Comparison of ENCODE assay signal across 9 mouse cellular contexts in genomic region chrX:60592598-60592997, GRCm38 (mm10). TPM values are rescaled to one million over a fixed set of nuclear protein-coding genes. Genes with fewer than 3 reads are reported as not detected.
DNase-seq lines count a peak whose midpoint lies in the region; ATAC-seq lines count a peak whose summit lies in the region.
"Had no signal": no experiment of that assay in that cellular context is flagged by ENCODE, and none has a peak within 500 bp of the region (broad histone marks: within the 10 kb centered on the region; RNA-seq: fewer than 3 reads in every experiment).

TSS of gene Atp11c (minus strand) at chrX:60592698.

- no peak within 1 kb of the TSS for H3K4me3 ChIP-seq in midbrain, embryonic 11.5 days (ENCODE audit: low read depth, low read length)
- H3K4me3 ChIP-seq in midbrain, embryonic 16.5 days (ENCODE audit: low read depth, low read length) = no peak within 1 kb of the TSS
- no peak within 1 kb of the TSS for H3K4me3 ChIP-seq in hindbrain, embryonic 12.5 days
- no peak within 1 kb of the TSS for H3K4me3 ChIP-seq in neural tube, embryonic 13.5 days

- ATAC-seq in midbrain, embryonic 11.5 days (ENCODE audit: low FRiP score) = no peak
- no peak for ATAC-seq in midbrain, embryonic 16.5 days
- no peak for ATAC-seq in common myeloid progenitor, adult 5-6 weeks (replicated peaks; ENCODE audit: low read depth, poor library complexity, severe bottlenecking)
- ATAC-seq in hindbrain, embryonic 12.5 days (ENCODE audit: low FRiP score) = no peak
- ATAC-seq in neural tube, embryonic 13.5 days (ENCODE audit: low read depth) = no peak

- 85% methylated on average over 2 of the region's 2 CpGs for WGBS in midbrain, embryonic 11.5 days
- WGBS in midbrain, embryonic 16.5 days = 88% methylated on average over 2 of the region's 2 CpGs
- 75% methylated on average over 2 of the region's 2 CpGs for WGBS in hindbrain, embryonic 12.5 days
- 92% methylated on average over 2 of the region's 2 CpGs for WGBS in neural tube, embryonic 13.5 days

- H3K4me2 ChIP-seq in midbrain, embryonic 11.5 days = no peak within 1 kb of the TSS
- H3K4me2 ChIP-seq in midbrain, embryonic 16.5 days (ENCODE audit: low read length) = no peak within 1 kb of the TSS
- no peak within 1 kb of the TSS for H3K4me2 ChIP-seq in hindbrain, embryonic 12.5 days (replicated peaks)
- H3K4me2 ChIP-seq in neural tube, embryonic 13.5 days = no peak within 1 kb of the TSS

- no peaks in the 10 kb centered on the region for H3K36me3 ChIP-seq in midbrain, embryonic 11.5 days (ENCODE audit: control insufficient read depth, insufficient read depth, low read length)
- no peaks in the 10 kb centered on the region for H3K36me3 ChIP-seq in midbrain, embryonic 16.5 days (ENCODE audit: control insufficient read depth, insufficient read depth, low read length)
- H3K36me3 ChIP-seq in hindbrain, embryonic 12.5 days = no peaks in the 10 kb centered on the region
- no peaks in the 10 kb centered on the region for H3K36me3 ChIP-seq in neural tube, embryonic 13.5 days

- H3K27me3 ChIP-seq in midbrain, embryonic 11.5 days (ENCODE audit: control insufficient read depth, insufficient read depth, low read length) = no peaks in the 10 kb centered on the region
- H3K27me3 ChIP-seq in midbrain, embryonic 16.5 days (ENCODE audit: control insufficient read depth, insufficient read depth, low read depth, low read length) = no peaks in the 10 kb centered on the region
- H3K27me3 ChIP-seq in hindbrain, embryonic 12.5 days = no peaks in the 10 kb centered on the region
- no peaks in the 10 kb centered on the region for H3K27me3 ChIP-seq in neural tube, embryonic 13.5 days

- H3K9me3 ChIP-seq in midbrain, embryonic 11.5 days (ENCODE audit: control insufficient read depth, low read length) = no peaks in the 10 kb centered on the region
- no peaks in the 10 kb centered on the region for H3K9me3 ChIP-seq in midbrain, embryonic 16.5 days (replicated peaks; ENCODE audit: control insufficient read depth, low read length, poor library complexity, severe bottlenecking)
- H3K9me3 ChIP-seq in hindbrain, embryonic 12.5 days (replicated peaks) = no peaks in the 10 kb centered on the region
- no peaks in the 10 kb centered on the region for H3K9me3 ChIP-seq in neural tube, embryonic 13.5 days

- no peak within 1 kb of the TSS for H3K27ac ChIP-seq in midbrain, embryonic 11.5 days (ENCODE audit: low read depth, low read length)
- H3K27ac ChIP-seq in midbrain, embryonic 16.5 days (ENCODE audit: low read length) = no peak within 1 kb of the TSS
- H3K27ac ChIP-seq in hindbrain, embryonic 12.5 days = no peak within 1 kb of the TSS
- H3K27ac ChIP-seq in neural tube, embryonic 13.5 days (replicated peaks) = no peak within 1 kb of the TSS

- no peak within 1 kb of the TSS for H3K9ac ChIP-seq in midbrain, embryonic 11.5 days (ENCODE audit: low read length)
- H3K9ac ChIP-seq in midbrain, embryonic 16.5 days (ENCODE audit: low read depth, low read length) = no peak within 1 kb of the TSS
- H3K9ac ChIP-seq in hindbrain, embryonic 12.5 days = no peak within 1 kb of the TSS
- no peak within 1 kb of the TSS for H3K9ac ChIP-seq in neural tube, embryonic 13.5 days

- DNase-seq in midbrain, embryonic 11.5 days (ENCODE audit: low spot score, missing footprints) = no peak
- no peak for DNase-seq in cerebellum, postnatal 4 days (ENCODE audit: low spot score in 2 of 2)
- no peak for DNase-seq in ovary, adult 18-20 months (ENCODE audit: low spot score)
- DNase-seq in right cerebral cortex, postnatal 10 days (ENCODE audit: low spot score in 2 of 2) = no peak
- DNase-seq: retina, postnatal 1 day had no signal

- no peaks in the 10 kb centered on the region for H3K4me1 ChIP-seq in midbrain, embryonic 11.5 days (ENCODE audit: control insufficient read depth, insufficient read depth, low read length)
- no peaks in the 10 kb centered on the region for H3K4me1 ChIP-seq in midbrain, embryonic 16.5 days (ENCODE audit: control insufficient read depth, insufficient read depth, low read length)
- no peaks in the 10 kb centered on the region for H3K4me1 ChIP-seq in hindbrain, embryonic 12.5 days
- no peaks in the 10 kb centered on the region for H3K4me1 ChIP-seq in neural tube, embryonic 13.5 days (replicated peaks)

RNA-seq across cellular contexts. Expression of gene Atp11c, which starts in this region (rescaled TPM):
- polyA plus RNA-seq in midbrain, embryonic 11.5 days (2014; fragmentation: Nextera tagmentation; extraction: Ambion mirVana) = 15.6 and 17.7 TPM in 2 replicates
- 8.9 and 11.4 TPM in 2 replicates for polyA plus RNA-seq in midbrain, embryonic 16.5 days (2015; fragmentation: Nextera tagmentation; extraction: Ambion mirVana)
- 43.0 and 45.8 TPM in 2 replicates for total RNA-seq in common myeloid progenitor, adult 5-6 weeks (2017)
- 16.7 and 18.4 TPM in 2 replicates for polyA plus RNA-seq in hindbrain, embryonic 12.5 days (2016; fragmentation: Nextera tagmentation; extraction: Ambion mirVana)
- 12.3 and 13.4 TPM in 2 replicates for polyA plus RNA-seq in neural tube, embryonic 13.5 days (2015; fragmentation: Nextera tagmentation; extraction: Ambion mirVana)
